Mouse (Mus musculus) neural tube, embryonic 14.5 days (tissue): ENCODE results near the gene Impdh2. TPM values are rescaled to one million over a fixed set of nuclear protein-coding genes. Genes with fewer than 3 reads are reported as not detected.
"Not testable (repeated sequence)": the region's sequence is repeated elsewhere in the genome, so short reads cannot be mapped to it uniquely, and the experiment has no call there.

Source experiments
- ATAC-seq: fragments of 200-750 bp; cut with Nextera tagmentation; 2 replicates; pipeline ENCODE4 v1.8.0; 2017; ENCODE audit warnings: low read depth, mild to moderate bottlenecking, moderate TSS enrichment, moderate library complexity
- H3K27ac ChIP-seq: fragments of 300-500 bp; sonication (generic); 2 replicates; pipeline ENCODE4 v1.5.1; 2014; ENCODE audit warnings: low read depth, mild to moderate bottlenecking, control low read depth, low read length, moderate library complexity, mixed read lengths
- H3K27me3 ChIP-seq: fragments of 300-500 bp; sonication (generic); 2 replicates; pipeline ENCODE4 v1.6.1; 2014; ENCODE audit warnings: low read length; ENCODE audit not compliant: control insufficient read depth, insufficient read depth
- H3K36me3 ChIP-seq: fragments of 300-500 bp; sonication (generic); 2 replicates; pipeline ENCODE4 v1.6.1; 2014; ENCODE audit warnings: low read length, mixed read lengths; ENCODE audit not compliant: control insufficient read depth, insufficient read depth
- H3K4me1 ChIP-seq: fragments of 300-500 bp; sonication (generic); 2 replicates; pipeline ENCODE4 v1.6.1; 2014; ENCODE audit warnings: low read length; ENCODE audit not compliant: control insufficient read depth, insufficient read depth
- H3K4me2 ChIP-seq: fragments of 300-500 bp; sonication (generic); 2 replicates; pipeline ENCODE4 v1.6.1; 2014; ENCODE audit warnings: mild to moderate bottlenecking, low read depth, low read length, control low read depth
- H3K4me3 ChIP-seq: fragments of 300-500 bp; sonication (generic); 2 replicates; pipeline ENCODE4 v1.5.1; 2014; ENCODE audit warnings: low read depth, low read length, control low read depth, mixed read lengths
- H3K9ac ChIP-seq: fragments of 300-500 bp; sonication (generic); replicated peaks from 2 replicates; pipeline ENCODE4 v1.6.1; 2014; ENCODE audit warnings: low read depth, mild to moderate bottlenecking, control low read depth, low read length, mixed read lengths
- H3K9me3 ChIP-seq: fragments of 300-500 bp; sonication (generic); 2 replicates; pipeline ENCODE4 v1.6.1; 2016; ENCODE audit warnings: low read length; ENCODE audit not compliant: control insufficient read depth
- WGBS: fragments of 180-500 bp; shearing (Covaris S2); extraction: QIAGEN DNeasy Blood & Tissue Kit; methylation state at CpG from one replicate; pipeline ENCODE4 v1.1.7; 2014; 5-methylcytosine and 5-hydroxymethylcytosine counted together
- polyA plus RNA-seq: library from polyadenylated mRNA; unstranded; fragments of >200 nt; fragmentation: Nextera tagmentation; extraction: Ambion mirVana; gene quantifications from 2 replicates; pipeline ENCODE4 v1.2.1, GENCODE M21; 2014

The Impdh2 gene
- polyA plus RNA-seq, 1 experiment from 2014 or later: 105 TPM

DNA sequence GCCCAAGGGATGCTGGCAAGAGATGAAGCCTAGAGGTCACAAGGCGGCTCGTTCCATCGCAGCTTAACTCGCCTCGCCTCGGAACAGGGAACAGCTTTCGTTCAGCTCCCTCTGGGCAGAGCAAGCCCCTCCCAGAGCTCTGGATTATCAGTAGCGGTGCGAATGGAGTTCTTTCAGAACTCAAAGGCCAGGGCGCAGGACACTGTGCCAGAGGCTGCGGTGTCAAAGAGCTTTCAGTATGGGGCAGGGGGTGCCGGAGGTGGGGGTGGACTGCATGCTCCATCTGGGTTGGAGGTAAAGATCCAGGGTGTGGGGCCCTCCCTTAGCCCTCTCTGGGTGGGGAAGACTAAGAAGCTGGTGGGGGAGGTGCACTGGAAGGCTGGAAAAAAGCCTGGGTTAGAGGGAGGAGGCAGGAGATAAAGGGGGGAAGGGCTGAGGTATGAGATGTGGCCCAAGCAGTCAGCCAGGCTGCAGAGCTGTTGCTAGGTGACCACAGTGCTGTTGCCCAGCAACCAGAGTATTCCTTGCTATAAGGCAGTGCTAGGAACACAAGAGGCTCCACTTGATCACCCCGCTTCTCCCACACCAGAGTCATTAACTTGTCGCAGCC, 27.6 kb downstream of the Impdh2 start:
- H3K36me3 ChIP-seq: no peaks in the 10 kb centered on the region; the same call in 1 of the 2 replicates
- peak overlapping the region; percentile 13; the same call in 1 of the 2 replicates for H3K4me3 ChIP-seq
- ATAC-seq: peak; percentile 98
- H3K27me3 ChIP-seq: no peaks in the 10 kb centered on the region
- peak overlapping the region; percentile 98 for H3K27ac ChIP-seq
- no peaks in the 10 kb centered on the region for H3K9me3 ChIP-seq
- H3K4me1 ChIP-seq: peaks cover 29% of the 10 kb centered on the region
- under 1% methylated on average over 14 of the region's 14 CpGs for WGBS
- H3K9ac ChIP-seq: peak overlapping the region; percentile 42
- H3K4me2 ChIP-seq: peak overlapping the region; percentile 48

DNA sequence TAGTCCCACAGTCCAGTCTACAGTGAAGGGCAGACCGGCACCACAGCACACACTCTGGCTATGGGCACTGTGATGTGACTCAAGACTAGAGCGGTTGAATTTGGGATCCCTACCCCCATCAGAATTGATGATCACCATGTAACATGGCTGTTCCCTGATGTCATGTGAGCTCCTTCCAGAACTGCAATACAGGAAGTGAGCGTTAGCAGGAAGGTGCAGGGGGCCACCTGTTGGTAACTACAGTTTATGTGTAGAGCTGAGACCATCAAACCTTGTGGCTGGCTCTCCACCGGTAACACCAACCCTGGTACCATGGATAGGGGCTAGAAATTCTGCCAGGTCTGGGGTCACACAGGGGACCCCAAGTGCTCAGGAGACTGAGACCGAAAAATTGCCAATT, 29.1 kb downstream of the Impdh2 start:
- no peak for ATAC-seq
- WGBS: 79% methylated on average over 5 of the region's 5 CpGs
- H3K9ac ChIP-seq: no peak overlapping the region

DNA sequence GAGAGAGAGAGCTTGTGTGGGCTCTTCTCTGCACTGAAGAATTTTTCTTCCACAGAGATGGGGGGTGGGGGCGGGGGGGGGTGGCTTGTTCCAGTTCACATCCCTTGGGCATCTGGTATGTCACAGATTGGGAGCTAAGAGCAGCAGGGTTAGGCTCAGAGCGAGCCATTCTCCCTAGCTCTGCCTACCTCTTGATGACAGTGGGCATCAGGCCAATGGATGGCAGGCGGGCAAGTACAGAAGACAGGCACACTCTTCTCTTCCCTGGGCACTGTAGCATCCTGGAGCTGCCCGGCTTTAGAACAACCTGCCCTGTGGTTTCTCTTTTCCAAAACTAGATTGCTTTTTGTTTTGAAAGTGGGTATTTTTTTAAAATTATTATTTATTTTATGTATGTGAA, 31.4 kb downstream of the Impdh2 start:
- WGBS: 82% methylated on average over 4 of the region's 4 CpGs

More for the DNA sequence above, 29.1 kb downstream of the Impdh2 start:
- no peaks in the 10 kb centered on the region for H3K9me3 ChIP-seq
- no peak overlapping the region for H3K4me3 ChIP-seq
- no peaks in the 10 kb centered on the region for H3K27me3 ChIP-seq
- H3K36me3 ChIP-seq: no peaks in the 10 kb centered on the region
- peaks cover 29% of the 10 kb centered on the region for H3K4me1 ChIP-seq
- peak overlapping the region; percentile 98 for H3K27ac ChIP-seq
- no peak overlapping the region for H3K4me2 ChIP-seq

DNA sequence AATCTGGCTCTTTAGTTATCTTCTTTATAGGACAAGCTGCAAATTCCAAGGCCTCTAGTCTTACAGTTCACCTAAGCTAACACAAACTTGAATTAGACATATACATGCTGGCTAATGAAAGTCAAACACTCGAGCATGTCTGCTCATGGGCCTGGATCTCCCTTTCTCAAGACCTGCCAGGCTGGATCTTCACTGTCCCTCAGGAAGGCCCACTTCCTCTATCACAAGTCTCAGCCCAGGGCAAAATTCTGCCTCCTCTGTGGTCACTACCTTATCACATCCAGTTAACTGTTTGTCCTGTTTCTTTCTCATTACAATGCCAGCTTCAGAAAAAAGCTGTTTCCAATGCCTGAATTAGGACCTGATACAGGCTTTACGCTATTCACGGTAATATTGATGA, 34.3 kb downstream of the Impdh2 start:
- H3K4me1 ChIP-seq: peaks cover 8% of the 10 kb centered on the region
- H3K9ac ChIP-seq: no peak overlapping the region
- no peaks in the 10 kb centered on the region for H3K27me3 ChIP-seq
- no peaks in the 10 kb centered on the region for H3K9me3 ChIP-seq
- H3K4me3 ChIP-seq: no peak overlapping the region
- H3K4me2 ChIP-seq: no peak overlapping the region
- WGBS: 91% methylated on average over 3 of the region's 3 CpGs
- H3K27ac ChIP-seq: no peak overlapping the region
- ATAC-seq: no peak
- H3K36me3 ChIP-seq: no peaks in the 10 kb centered on the region

More for the DNA sequence above, 31.4 kb downstream of the Impdh2 start:
- Histone ChIP-seq H3K27me3 (no peaks in the 10 kb centered on the region), H3K9ac (no peak overlapping the region), H3K4me1 (peaks cover 31% of the 10 kb centered on the region), H3K27ac (no peak overlapping the region), H3K36me3 (no peaks in the 10 kb centered on the region), H3K9me3 (no peaks in the 10 kb centered on the region), H3K4me3 (no peak overlapping the region), H3K4me2 (no peak overlapping the region)
- no peak for ATAC-seq

DNA sequence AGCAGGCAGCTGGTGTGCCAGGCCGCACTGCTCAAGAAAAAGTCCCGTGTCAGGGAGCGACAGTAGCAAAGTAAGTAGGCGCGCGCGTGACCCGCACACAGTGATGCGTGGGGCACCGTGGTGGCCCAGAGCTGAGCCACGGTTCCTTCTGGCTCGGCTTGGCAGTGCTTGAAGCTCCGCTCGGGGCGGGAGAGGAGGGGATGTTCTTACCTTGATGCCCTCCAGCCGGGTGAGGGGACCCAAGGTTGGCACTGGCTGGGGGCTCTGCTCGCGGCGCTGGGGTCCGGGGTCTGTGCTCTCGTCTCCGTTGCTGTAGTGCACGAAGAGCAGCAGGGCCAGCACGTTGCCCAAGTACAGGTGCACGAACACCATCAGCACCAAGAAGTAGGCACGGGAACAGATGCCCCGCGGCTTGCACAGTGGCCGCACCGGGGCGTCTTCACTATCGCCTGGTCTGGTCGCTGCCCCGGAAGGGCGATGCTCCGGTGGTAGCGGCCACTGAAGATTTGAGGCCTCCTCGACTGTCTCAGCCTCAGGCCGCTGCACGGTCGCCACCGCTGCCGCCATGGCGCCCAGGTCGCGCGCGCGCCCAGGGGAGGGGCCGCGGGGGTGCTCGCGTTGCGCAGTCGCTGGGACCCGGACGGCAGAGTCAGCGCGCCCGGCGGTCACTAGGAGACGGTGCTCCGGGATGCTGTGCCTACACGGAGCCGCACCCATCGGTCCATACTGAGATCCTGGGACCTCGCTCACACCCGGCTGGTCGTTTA, 37.1 kb downstream of the Impdh2 start, which contains the start of gene P4htm:
P4htm (minus strand) TSS at position 670 of the 767 bp plus-strand sequence.
- no peaks in the 10 kb centered on the region for H3K9me3 ChIP-seq
- under 1% methylated on average over 67 of the region's 69 CpGs for WGBS
- peak within 1 kb of the TSS; percentile 91 for H3K4me2 ChIP-seq
- H3K9ac ChIP-seq: peak within 1 kb of the TSS; percentile 70
- ATAC-seq: peak; percentile 90
- H3K36me3 ChIP-seq: no peaks in the 10 kb centered on the region
- H3K27ac ChIP-seq: peak within 1 kb of the TSS; percentile 16
- no peaks in the 10 kb centered on the region for H3K27me3 ChIP-seq
- peaks cover 7% of the 10 kb centered on the region; the same call in 1 of the 2 replicates for H3K4me1 ChIP-seq
- H3K4me3 ChIP-seq: peak within 1 kb of the TSS; percentile 56

DNA sequence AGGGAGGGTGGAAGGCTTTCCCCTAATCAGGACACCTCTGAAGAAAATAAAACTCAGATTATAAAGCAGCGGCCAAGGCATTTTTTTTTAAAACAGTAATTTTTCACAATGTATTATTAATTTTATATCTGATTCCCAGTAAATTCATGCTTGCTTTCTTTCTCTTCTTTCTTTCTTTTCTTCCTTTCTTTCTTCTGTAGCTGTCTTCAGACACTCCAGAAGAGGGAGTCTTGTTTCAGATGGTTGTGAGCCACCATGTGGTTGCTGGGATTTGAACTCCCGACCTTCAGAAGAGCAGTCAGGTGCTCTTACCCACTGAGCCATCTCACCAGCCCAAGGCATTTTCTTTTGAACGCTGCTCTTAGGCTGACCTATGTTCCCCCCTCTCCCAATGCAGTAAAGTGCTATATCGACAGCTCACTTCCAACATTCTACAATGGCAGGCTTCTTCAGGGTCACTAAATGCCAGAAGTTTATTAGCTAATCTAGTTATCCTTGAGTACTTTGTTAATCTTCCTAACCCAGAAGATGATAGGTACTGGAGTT, 39.0 kb downstream of the Impdh2 start:
- no peak for ATAC-seq
- no peak overlapping the region for H3K27ac ChIP-seq
- peaks cover 7% of the 10 kb centered on the region; the same call in 1 of the 2 replicates for H3K4me1 ChIP-seq
- no peaks in the 10 kb centered on the region for H3K9me3 ChIP-seq
- no peak overlapping the region for H3K4me3 ChIP-seq
- H3K4me2 ChIP-seq: no peak overlapping the region
- H3K27me3 ChIP-seq: no peaks in the 10 kb centered on the region
- WGBS: 75% methylated on average over 4 of the region's 4 CpGs
- H3K36me3 ChIP-seq: peaks cover 11% of the 10 kb centered on the region
- H3K9ac ChIP-seq: no peak overlapping the region

DNA sequence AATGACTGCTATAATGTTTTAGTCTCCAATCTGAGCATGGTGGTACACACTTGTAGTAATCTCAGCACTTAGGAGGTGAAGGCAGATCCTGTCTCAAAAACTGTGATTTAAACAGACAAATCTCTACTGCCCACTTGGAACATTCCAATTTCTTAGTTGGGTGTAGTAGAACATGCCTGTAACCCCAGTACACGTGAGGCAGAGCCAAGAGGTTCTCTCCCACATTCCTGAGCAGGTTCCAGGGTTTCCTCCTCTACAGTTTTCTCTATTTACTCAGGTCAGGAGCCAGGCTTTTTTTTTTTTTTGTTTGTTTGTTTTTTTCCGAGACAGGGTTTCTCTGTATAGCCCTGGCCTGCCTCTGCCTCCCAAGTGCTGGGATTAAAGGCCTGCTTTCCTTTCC, 39.9 kb downstream of the Impdh2 start:
- Histone ChIP-seq H3K4me3 (no peak overlapping the region), H3K4me2 (no peak overlapping the region), H3K36me3 (peaks cover 15% of the 10 kb centered on the region), H3K9ac (no peak overlapping the region), H3K9me3 (no peaks in the 10 kb centered on the region), H3K27ac (no peak overlapping the region), H3K27me3 (no peaks in the 10 kb centered on the region), H3K4me1 (peaks cover 7% of the 10 kb centered on the region; the same call in 1 of the 2 replicates)
- WGBS: 61% methylated on average over 2 of the region's 2 CpGs
- no peak for ATAC-seq

DNA sequence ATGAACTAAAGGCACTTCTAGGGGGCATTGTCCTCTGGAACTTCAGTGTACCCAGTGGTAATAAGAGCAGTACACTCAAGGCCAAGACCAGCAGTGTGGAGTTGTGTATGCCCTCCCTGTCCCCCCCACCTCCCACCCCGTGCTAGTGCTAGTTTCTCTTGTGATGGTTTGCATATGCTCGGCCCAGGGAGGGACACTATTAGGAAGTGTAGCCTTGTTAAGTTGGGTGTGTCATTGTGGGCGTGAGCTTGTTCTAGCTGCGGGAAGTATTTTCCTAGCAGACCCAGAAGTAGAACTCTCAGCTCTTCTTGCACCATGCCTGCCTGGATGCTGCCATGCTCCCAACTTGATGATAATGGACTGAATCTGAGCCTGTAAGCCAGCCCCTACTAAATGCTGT, 41.9 kb downstream of the Impdh2 start:
- WGBS: 93% methylated on average over 4 of the region's 4 CpGs
- H3K4me3 ChIP-seq: no peak overlapping the region
- ATAC-seq: no peak
- no peak overlapping the region for H3K9ac ChIP-seq
- no peak overlapping the region for H3K4me2 ChIP-seq
- H3K4me1 ChIP-seq: 0 out of 2 replicates have a peak, but pooled peaks cover 3% of the 10 kb centered on the region
- no peaks in the 10 kb centered on the region for H3K9me3 ChIP-seq
- H3K36me3 ChIP-seq: peaks cover 26% of the 10 kb centered on the region
- no peaks in the 10 kb centered on the region for H3K27me3 ChIP-seq
- H3K27ac ChIP-seq: no peak overlapping the region

DNA sequence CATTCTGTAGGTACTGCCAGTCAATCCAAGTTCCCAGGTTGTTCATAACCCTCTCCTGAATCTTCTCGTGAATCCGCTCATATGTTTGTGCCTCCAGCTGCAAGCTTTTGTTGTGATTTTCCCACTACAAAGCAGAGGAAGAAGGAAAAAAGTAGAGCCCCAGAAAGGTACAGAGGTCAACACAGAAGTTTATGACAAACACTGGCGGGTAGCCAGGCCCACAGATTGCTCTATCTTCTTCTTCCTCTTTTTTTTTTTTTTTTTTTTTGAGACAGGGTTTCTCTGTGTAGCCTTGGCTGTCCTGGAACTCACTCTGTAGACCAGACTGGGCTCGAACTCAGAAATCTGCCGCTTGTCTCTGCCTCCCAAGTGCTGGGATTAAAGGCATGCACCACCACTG, 47.8 kb downstream of the Impdh2 start:
- not testable (repeated sequence) for H3K9ac ChIP-seq, H3K27ac ChIP-seq, H3K27me3 ChIP-seq, H3K4me2 ChIP-seq, H3K4me3 ChIP-seq, H3K4me1 ChIP-seq, H3K9me3 ChIP-seq, ATAC-seq
- peaks cover 79% of the 10 kb centered on the region for H3K36me3 ChIP-seq
- WGBS: 92% methylated on average over 5 of the region's 5 CpGs
